Mouse (Mus musculus): Measurements from ENCODE around the gene Gpa33. TPM values are rescaled to one million over a fixed set of nuclear protein-coding genes. Genes with fewer than 3 reads are reported as not detected.

The Gpa33 gene
- polyA plus RNA-seq, 1 experiment from 2014 or later, result not detected

- no peak overlapping the region for H3K4me2 ChIP-seq
- H3K27me3 ChIP-seq, result no peaks in the 10 kb centered on the region
- peaks cover 32% of the 10 kb centered on the region for H3K36me3 ChIP-seq
- ATAC-seq (replicated peaks; ENCODE audit: insufficient number of reproducible peaks, insufficient read depth, low FRiP score, low read depth), result no peak
- 82% methylated on average over 4 of the region's 4 CpGs for WGBS
- no peak overlapping the region for H3K4me3 ChIP-seq
- no peak overlapping the region for H3K27ac ChIP-seq
- H3K9me3 ChIP-seq (replicated peaks), result no peaks in the 10 kb centered on the region
- H3K9ac ChIP-seq, result no peak overlapping the region
- 0 out of 2 replicates have a peak, but pooled peaks cover 4% of the 10 kb centered on the region for H3K4me1 ChIP-seq (replicated peaks)
These were observed 14.3 kb upstream of the Gpa33 start for GRCm38 (mm10) chr1:166115719-166116118.

- 80% methylated on average over 13 of the region's 13 CpGs for WGBS
- no peak overlapping the region for H3K4me3 ChIP-seq
- H3K4me1 ChIP-seq (replicated peaks), result peaks cover 12% of the 10 kb centered on the region
- no peak overlapping the region for H3K27ac ChIP-seq
- H3K9me3 ChIP-seq (replicated peaks), result no peaks in the 10 kb centered on the region
- no peak overlapping the region for H3K4me2 ChIP-seq
- ATAC-seq (replicated peaks; ENCODE audit: insufficient number of reproducible peaks, insufficient read depth, low FRiP score, low read depth), result no peak
- H3K9ac ChIP-seq, result no peak overlapping the region
- no peaks in the 10 kb centered on the region for H3K27me3 ChIP-seq
- peaks cover 21% of the 10 kb centered on the region for H3K36me3 ChIP-seq
These were observed 12.0 kb upstream of the Gpa33 start for GRCm38 (mm10) chr1:166117866-166118639.

- H3K36me3 ChIP-seq, result peaks cover 18% of the 10 kb centered on the region
- peaks cover 24% of the 10 kb centered on the region for H3K4me1 ChIP-seq (replicated peaks)
- no peaks in the 10 kb centered on the region for H3K9me3 ChIP-seq (replicated peaks)
- no peak for ATAC-seq (replicated peaks; ENCODE audit: insufficient number of reproducible peaks, insufficient read depth, low FRiP score, low read depth)
- no peaks in the 10 kb centered on the region for H3K27me3 ChIP-seq
- no peak overlapping the region for H3K27ac ChIP-seq
- H3K4me3 ChIP-seq, result no peak overlapping the region
- H3K4me2 ChIP-seq, result no peak overlapping the region
- no peak overlapping the region for H3K9ac ChIP-seq
- 54% methylated on average over 7 of the region's 7 CpGs for WGBS
These were observed 7.9 kb upstream of the Gpa33 start for GRCm38 (mm10) chr1:166122114-166122513.

- no peaks in the 10 kb centered on the region for H3K27me3 ChIP-seq
- H3K4me1 ChIP-seq (replicated peaks), result peaks cover 27% of the 10 kb centered on the region
- H3K36me3 ChIP-seq, result peaks cover 14% of the 10 kb centered on the region
- H3K9ac ChIP-seq, result no peak overlapping the region
- no peak for ATAC-seq (replicated peaks; ENCODE audit: insufficient number of reproducible peaks, insufficient read depth, low FRiP score, low read depth)
- 94% methylated on average over 1 of the region's 1 CpGs for WGBS
- H3K4me3 ChIP-seq, result no peak overlapping the region
- H3K9me3 ChIP-seq (replicated peaks), result no peaks in the 10 kb centered on the region
- no peak overlapping the region for H3K27ac ChIP-seq
- no peak overlapping the region for H3K4me2 ChIP-seq
These were observed 7.0 kb upstream of the Gpa33 start for GRCm38 (mm10) chr1:166123045-166123444.

GRCm38 (mm10) chr1:166123751-166124150, 6.3 kb upstream of the Gpa33 start:
- H3K4me2 ChIP-seq, result no peak overlapping the region
- WGBS, result 88% methylated on average over 8 of the region's 8 CpGs
- H3K36me3 ChIP-seq, result peaks cover 14% of the 10 kb centered on the region

GRCm38 (mm10) chr1:166124932-166125593, 5.0 kb upstream of the Gpa33 start:
- H3K4me3 ChIP-seq, result no peak overlapping the region
- H3K36me3 ChIP-seq, result peaks cover 14% of the 10 kb centered on the region
- H3K9me3 ChIP-seq (replicated peaks), result no peaks in the 10 kb centered on the region
- H3K9ac ChIP-seq, result no peak overlapping the region; the same call in 1 of the 2 replicates
- peaks cover 38% of the 10 kb centered on the region for H3K4me1 ChIP-seq (replicated peaks)
- peak overlapping the region; percentile 39 for H3K4me2 ChIP-seq
- H3K27ac ChIP-seq, result no peak overlapping the region
- 57% methylated on average over 8 of the region's 8 CpGs for WGBS
- H3K27me3 ChIP-seq, result no peaks in the 10 kb centered on the region
- no peak for ATAC-seq (replicated peaks; ENCODE audit: insufficient number of reproducible peaks, insufficient read depth, low FRiP score, low read depth)

More at GRCm38 (mm10) chr1:166123751-166124150, 6.3 kb upstream of the Gpa33 start:
- Histone ChIP-seq H3K27me3 (no peaks in the 10 kb centered on the region), H3K9ac (no peak overlapping the region), H3K4me1 (replicated peaks) (peaks cover 34% of the 10 kb centered on the region), H3K4me3 (no peak overlapping the region), H3K27ac (no peak overlapping the region), H3K9me3 (replicated peaks) (no peaks in the 10 kb centered on the region)
- ATAC-seq (replicated peaks; ENCODE audit: insufficient number of reproducible peaks, insufficient read depth, low FRiP score, low read depth), result no peak

- peaks cover 47% of the 10 kb centered on the region for H3K4me1 ChIP-seq (replicated peaks)
- H3K27me3 ChIP-seq, result no peaks in the 10 kb centered on the region
- peaks cover 12% of the 10 kb centered on the region for H3K36me3 ChIP-seq
- no peak for ATAC-seq (replicated peaks; ENCODE audit: insufficient number of reproducible peaks, insufficient read depth, low FRiP score, low read depth)
- H3K9ac ChIP-seq, result 0 out of 2 replicates have a peak overlapping the region, but pooled peaks have one; percentile 70
- peak overlapping the region; percentile 63 for H3K4me2 ChIP-seq
- H3K4me3 ChIP-seq, result peak overlapping the region; percentile 56
- peak overlapping the region; percentile 95 for H3K27ac ChIP-seq
- WGBS, result 72% methylated on average over 6 of the region's 6 CpGs
- no peaks in the 10 kb centered on the region for H3K9me3 ChIP-seq (replicated peaks)
These were observed 3.7 kb upstream of the Gpa33 start for GRCm38 (mm10) chr1:166126290-166126689.

- peak overlapping the region; percentile 95 for H3K27ac ChIP-seq
- peaks cover 51% of the 10 kb centered on the region for H3K4me1 ChIP-seq (replicated peaks)
- peak overlapping the region; percentile 70 for H3K9ac ChIP-seq
- ATAC-seq (replicated peaks; ENCODE audit: insufficient number of reproducible peaks, insufficient read depth, low FRiP score, low read depth), result peak; percentile 48
- WGBS, result 23% methylated on average over 9 of the region's 9 CpGs
- H3K9me3 ChIP-seq (replicated peaks), result no peaks in the 10 kb centered on the region
- H3K27me3 ChIP-seq, result no peaks in the 10 kb centered on the region
- peak overlapping the region; percentile 63 for H3K4me2 ChIP-seq
- peak overlapping the region; percentile 56 for H3K4me3 ChIP-seq
- peaks cover 12% of the 10 kb centered on the region for H3K36me3 ChIP-seq
These were observed 3.2 kb upstream of the Gpa33 start for GRCm38 (mm10) chr1:166126795-166127194.

- Histone ChIP-seq H3K4me2 (peak within 1 kb of the TSS; percentile 63), H3K4me3 (peak within 1 kb of the TSS; percentile 56), H3K27me3 (no peaks in the 10 kb centered on the region), H3K9me3 (replicated peaks) (no peaks in the 10 kb centered on the region), H3K36me3 (peaks cover 12% of the 10 kb centered on the region), H3K27ac (peak within 1 kb of the TSS; percentile 95), H3K9ac (peak within 1 kb of the TSS; percentile 70), H3K4me1 (replicated peaks) (peaks cover 54% of the 10 kb centered on the region)
- WGBS, result 11% methylated on average over 4 of the region's 4 CpGs
- peak; percentile 64 for ATAC-seq (replicated peaks; ENCODE audit: insufficient number of reproducible peaks, insufficient read depth, low FRiP score, low read depth)
These were observed 2.3 kb upstream of the Gpa33 start, which contains the start of gene Dusp27 for GRCm38 (mm10) chr1:166127719-166128118. TSS of gene Dusp27 (minus strand) at chr1:166127922.

GRCm38 (mm10) chr1:166128551-166128950, 1.5 kb upstream of the Gpa33 start:
- no peak overlapping the region for H3K9ac ChIP-seq
- no peaks in the 10 kb centered on the region for H3K27me3 ChIP-seq
- WGBS, result 54% methylated on average over 5 of the region's 5 CpGs
- H3K4me2 ChIP-seq, result peak overlapping the region; percentile 63
- ATAC-seq (replicated peaks; ENCODE audit: insufficient number of reproducible peaks, insufficient read depth, low FRiP score, low read depth), result peak; percentile 43; the same call in 1 of the 2 replicates
- no peaks in the 10 kb centered on the region for H3K9me3 ChIP-seq (replicated peaks)
- H3K4me3 ChIP-seq, result no peak overlapping the region
- peak overlapping the region; percentile 95 for H3K27ac ChIP-seq
- H3K4me1 ChIP-seq (replicated peaks), result peaks cover 57% of the 10 kb centered on the region
- H3K36me3 ChIP-seq, result peaks cover 7% of the 10 kb centered on the region

GRCm38 (mm10) chr1:166132367-166132766, 2.3 kb downstream of the Gpa33 start:
- Histone ChIP-seq H3K9ac (no peak overlapping the region), H3K36me3 (no peaks in the 10 kb centered on the region), H3K4me3 (no peak overlapping the region), H3K27ac (no peak overlapping the region), H3K4me2 (no peak overlapping the region), H3K4me1 (replicated peaks) (peaks cover 43% of the 10 kb centered on the region), H3K9me3 (replicated peaks) (no peaks in the 10 kb centered on the region), H3K27me3 (no peaks in the 10 kb centered on the region)
- no peak for ATAC-seq (replicated peaks; ENCODE audit: insufficient number of reproducible peaks, insufficient read depth, low FRiP score, low read depth)
- WGBS, result 38% methylated on average over 4 of the region's 4 CpGs
